Mouse (Mus musculus) c-Kit-positive CD71-negative TER-119-negative erythroid progenitor cells, embryonic 14.5 days (primary cell): Measurements from ENCODE around the gene Pon3.

Source experiments
- DNase-seq: peaks from one replicate; pipeline ENCODE4 v3.0.0-alpha.2; 2013; ENCODE audit warnings: low read depth

Pon3 gene

DNA sequence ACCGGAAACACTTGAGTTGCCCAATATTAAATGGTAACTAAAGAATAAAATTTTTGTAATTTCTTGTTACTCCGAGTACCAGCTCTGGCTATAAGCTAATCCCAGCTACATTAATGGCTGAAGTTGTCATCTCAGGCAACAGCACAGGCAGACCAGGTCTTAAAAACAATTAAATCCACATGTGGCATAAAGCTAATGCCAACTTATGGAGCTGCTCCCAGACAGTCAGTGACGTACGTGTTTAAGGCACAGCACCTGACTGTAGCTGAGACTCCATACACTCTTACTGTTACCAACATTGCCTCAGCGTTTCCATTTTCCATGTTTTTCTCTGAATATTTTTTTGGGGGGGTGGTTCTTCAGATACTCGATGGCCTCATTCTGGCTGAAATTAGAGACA, 76.9 kb downstream of the Pon3 start:
- DNase-seq = no peak

DNA sequence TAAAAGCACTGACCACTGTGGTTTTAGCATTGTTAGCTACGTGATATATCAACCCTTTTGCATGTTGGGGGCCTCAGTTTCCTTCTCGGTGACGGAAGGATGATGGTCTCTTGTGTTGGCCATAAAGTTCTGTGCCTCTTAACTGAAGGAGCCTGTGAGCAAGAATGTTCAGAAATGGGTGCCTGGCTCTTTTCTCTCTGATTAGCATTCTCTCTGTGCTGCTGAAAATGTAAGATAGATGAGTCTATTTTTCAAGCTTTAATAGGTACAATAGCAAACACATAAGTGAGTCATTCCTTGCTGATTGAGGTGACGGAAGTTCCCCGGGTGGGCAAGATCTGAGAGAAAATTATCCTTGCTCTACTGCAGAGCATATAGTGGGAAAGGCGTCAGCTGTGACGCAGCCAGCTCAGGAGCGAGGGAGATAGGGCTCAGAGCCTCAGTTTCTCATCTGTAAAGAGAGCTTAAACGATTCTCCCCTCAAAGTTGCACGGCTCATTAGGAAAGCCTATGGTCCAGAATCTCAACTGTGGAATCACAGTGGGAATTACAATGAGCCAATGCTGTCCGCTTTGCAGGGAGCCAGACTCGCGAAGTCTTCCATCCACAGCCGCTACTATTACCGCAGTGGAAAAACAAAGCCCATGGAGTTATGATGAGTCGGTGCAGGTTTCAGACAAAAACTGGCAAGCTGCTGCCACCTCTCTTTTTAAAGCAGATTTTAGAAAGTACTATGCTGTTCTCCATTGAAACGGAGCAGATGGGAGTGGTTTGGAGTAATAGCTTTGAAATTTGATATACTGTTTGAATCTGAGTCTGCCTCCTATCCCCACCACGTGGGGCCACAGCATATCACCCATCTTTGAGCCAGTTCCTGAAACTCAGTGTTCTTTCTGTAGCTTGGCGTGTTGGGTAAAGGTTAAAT, 77.9 kb downstream of the Pon3 start:
- DNase-seq = no peak

DNA sequence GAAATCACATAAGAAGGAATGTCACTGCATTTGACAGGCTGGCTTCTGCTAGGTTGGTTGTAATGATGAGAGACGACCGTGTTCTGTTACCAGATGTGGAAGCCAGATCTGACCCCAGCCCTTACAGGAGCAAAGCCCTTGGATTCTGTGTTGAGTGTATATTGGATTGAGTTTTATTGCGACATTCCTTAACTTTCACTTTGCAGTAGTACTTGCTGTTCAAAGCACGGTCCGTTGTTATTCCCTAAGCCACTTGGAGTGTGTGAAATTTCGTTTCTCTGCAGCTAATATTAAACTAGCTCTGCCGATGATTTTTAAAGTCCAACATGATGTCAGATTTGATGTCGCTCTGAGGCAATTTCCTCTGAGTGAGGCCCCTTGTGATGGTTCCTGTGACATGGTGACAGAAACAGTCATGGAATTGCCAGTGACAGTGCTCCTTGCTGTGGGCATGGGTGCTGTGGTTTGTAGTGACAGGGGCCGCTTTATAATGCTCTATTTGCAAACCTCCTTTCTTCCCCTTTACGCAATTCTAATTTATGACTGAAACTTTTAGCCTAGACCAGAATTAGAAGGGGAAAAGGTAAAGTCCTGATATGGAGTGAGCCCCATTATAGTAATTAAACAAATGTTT, 81.8 kb downstream of the Pon3 start:
- no peak for DNase-seq

GRCm38 (mm10) chr6:5172571-5172970, 83.5 kb downstream of the Pon3 start:
- DNase-seq = no peak

GRCm38 (mm10) chr6:5171418-5171817, 84.7 kb downstream of the Pon3 start:
- DNase-seq = no peak
